Mouse (Mus musculus) cerebellum, adult 11-12 months (tissue): Measurements from ENCODE around the gene Foxd2.

ENCODE experiments used
- DNase-seq: peaks from one replicate; pipeline ENCODE4 v3.0.0; 2022

Foxd2 gene

DNA sequence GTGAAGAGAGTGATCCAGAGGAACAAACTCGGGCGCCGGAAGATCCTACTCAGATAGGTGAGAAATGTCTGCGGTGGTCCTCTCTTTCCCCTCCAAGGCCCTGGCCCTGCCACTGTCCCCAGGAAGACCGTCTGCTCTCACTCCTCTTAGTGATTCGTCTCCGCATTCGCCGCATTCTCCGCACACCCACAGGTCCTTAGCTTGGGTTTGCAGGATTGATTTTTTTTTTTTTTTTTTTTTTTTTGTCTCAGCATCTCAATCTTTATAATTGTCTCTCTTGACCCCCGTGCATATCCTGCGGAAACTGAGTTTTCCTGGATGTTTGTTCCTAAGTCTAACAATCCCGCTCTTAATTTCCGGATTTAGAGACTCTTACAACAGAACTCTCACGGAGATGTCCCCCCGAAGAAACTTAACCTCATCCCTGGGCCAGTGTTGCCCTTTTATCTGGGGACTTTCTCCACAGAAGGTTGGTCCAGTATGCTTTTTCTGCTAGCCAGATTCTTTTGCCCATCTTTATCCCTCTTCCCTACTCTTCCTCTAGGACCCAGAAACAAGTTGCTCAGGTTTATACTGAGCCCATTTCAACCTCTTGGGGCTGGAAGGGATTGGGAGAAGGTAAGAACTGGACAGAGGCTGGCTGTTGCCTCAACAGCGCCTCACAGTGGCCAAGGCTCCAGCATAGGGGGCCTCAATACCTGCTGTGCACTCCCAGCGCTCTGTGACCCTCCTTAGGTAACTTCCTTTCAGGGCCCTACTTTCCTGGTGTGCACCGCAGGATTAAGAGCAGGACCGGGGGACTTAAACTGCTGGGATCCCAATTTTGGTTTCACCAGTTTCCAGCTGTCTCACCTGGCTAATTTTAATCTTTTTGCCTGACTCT lies 1.2 kb upstream of the Foxd2 start:
- no peak for DNase-seq

DNA sequence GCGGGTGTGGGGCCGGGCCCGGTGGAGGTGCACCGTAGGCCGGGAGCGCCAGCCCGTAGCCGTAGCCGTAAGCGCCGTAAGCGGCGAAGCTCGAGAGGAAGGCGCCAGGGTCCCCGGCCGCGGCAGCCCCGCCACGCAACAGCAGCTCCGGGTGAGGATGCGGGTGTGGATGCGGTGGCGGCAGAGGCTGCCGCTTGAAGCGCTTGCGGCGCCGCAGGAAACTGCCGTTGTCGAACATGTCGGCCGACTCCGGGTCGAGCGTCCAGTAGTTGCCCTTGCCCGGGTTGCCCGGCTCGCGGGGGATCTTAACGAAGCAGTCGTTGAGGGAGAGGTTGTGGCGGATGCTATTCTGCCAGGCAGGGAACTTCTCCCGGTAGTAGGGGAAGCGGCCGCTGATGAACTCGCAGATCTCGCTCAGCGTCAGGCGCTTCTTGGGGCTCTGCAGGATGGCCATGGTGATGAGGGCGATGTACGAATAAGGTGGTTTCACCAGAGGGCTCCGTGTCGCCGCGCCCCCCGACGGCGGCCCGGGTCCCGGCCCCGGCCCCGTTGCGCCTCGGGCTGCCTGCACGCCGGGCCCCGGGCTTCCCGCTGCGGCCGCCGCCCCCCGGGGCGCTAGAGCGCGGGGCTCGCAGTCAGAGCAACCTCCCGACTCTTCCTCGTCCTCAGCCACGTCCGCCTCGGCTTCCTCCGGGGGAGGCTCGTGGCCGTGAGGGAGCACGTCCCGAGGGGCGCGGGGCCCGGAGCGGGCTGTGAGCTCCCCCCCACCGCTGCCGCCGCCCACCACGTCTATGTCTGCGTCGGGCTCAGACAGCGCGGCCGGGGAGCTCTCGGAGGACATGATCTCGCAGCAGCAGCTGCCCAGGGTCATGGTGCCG lies 483 bp downstream of the Foxd2 start:
- no peak for DNase-seq

DNA sequence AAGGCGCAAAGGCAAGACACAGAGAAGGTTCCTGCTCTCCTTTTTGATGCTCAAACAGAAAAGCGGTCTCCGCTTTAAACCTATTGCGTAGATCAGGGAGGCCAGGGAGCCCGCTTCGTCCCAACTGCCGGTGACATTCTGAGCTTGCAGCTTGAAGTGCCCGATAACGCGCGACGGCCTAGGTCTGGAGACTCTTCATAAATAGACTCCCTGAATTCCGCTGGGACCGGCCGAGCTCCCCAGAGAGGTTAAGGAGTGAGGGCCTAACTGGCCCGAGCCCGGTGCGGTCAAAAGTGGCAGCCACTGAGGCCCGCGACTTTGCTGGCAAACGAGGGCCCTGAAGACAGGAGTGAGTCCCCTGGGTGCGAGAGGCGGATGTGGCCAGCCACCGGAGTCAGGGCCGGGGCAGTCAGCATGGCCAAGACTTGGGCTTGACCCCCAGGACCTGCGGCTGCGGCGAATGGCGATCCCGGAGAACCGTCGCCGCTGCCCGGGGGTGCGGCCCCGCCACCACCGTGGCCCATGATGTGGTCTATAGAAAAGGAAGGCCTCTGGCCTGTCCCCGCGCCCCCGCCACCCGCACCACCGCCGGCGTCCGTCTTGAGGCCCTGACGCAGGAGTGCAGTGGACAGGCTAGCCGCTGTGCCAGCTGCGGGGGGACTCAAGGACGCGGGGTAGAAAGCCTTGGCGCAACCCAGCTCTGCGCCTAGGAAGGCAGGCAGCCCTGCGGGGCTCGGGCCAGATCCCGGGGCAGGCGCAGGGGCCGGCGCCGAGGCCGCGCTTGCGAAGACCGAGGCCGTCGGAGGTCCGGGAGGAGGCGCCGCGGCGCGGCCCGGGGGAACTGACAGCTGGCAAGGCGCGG lies 1.4 kb downstream of the Foxd2 start:
- no peak for DNase-seq

DNA sequence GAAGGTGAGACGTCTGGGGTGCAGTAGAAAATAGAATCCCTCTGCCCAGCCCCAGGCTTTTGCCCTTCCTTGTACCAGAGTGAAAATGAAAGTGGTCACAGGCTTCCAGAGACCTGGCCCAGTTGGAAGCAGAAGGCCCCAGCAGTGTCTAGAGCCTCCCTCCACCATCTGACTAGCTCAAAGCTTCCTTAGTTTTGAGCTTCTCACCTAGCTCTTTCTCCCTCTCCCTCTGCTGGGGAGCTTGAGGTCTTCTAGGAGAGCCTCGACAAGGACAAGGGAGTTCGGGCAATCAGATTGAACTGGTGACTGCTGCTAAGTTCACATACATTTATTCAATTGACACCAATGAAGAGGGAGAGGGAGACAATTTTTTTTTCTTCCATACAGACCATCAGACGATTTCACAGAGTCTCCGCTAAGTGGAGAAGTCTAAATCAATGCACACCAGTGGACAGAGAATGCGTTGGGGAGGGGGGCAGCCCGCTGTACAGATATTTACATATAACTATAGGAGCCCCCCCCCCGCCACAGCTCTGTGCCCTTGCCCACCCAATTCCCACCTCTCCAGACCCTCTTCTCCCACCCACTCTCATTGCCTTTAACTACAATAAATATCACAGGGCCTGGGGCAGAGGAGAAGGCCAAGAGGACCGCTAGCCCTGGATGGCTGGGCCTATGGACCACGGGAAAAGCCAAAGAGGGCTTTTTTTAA lies 2.5 kb downstream of the Foxd2 start:
- no peak for DNase-seq

DNA sequence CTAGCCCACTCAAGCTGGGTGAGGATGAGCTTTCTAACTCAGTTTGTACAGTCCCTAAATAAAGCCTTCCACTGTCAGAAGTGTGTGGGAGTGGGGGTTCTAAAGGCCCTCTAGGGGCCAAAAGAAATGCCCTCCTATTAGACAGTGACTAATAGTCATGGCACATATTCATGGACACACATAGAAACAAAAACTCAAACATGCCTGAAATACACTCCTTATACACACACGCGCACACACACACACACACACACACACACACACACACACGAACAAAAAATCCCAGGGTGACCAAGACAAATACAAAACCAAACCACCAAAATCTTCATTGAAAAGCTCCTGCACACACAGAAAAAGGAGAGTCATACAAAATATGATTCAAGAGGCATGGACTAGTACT lies 3.2 kb downstream of the Foxd2 start:
- no peak for DNase-seq

DNA sequence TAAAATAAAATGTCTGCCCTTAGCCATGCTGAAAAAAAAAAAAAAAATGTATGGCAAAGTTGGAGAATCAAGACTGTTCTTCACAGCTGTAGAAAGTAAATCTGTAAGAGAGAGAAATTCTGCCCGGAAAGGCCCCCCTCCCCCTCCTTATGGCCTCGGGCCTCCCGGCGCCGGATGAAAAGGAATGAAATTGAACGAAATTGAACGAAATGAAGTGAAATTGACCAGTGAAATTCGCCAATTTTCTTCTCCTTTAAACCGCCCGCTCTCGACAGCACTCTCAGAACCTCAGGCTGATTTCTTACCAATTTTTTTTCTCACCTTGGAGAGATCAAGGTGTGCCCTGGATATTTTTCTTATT lies 5.3 kb downstream of the Foxd2 start:
- no peak for DNase-seq

DNA sequence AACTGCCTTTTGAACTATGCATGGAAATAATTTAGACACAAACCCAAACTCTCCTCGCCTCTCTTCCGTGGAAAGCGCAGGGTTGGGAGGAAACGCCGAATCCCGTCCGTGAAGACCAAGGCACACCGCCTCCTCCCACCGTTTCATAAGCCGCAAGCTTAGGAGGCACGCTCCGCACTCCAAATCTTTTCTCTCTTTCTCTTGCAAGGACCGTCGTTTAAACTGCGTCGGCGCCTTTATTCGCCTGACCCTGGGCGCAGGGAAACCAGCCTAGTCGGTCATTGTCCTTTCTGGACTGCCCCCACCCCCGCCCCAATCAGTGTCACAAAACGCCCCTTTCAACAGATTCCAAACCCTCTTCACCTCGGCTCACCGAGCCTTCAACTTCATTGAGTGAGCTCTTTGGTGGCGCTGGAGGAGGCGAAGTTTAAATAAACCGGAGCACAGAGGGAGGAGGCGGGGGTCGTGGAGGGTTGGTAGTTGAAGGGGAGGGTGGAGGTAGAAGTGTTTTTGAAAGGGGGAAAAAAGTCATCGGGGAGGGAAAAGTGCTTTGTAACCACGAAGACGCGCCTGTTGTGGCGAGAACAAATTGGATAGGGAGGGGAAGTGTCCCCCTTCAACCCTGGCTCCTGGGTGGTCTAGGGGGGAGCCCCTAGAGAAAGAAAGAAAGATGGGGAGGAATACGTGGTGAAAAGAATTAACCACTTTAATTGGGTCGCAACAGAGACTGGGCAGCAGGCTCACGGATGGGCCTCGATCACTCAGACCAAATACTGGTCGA lies 5.8 kb downstream of the Foxd2 start:
- DNase-seq = no peak

DNA sequence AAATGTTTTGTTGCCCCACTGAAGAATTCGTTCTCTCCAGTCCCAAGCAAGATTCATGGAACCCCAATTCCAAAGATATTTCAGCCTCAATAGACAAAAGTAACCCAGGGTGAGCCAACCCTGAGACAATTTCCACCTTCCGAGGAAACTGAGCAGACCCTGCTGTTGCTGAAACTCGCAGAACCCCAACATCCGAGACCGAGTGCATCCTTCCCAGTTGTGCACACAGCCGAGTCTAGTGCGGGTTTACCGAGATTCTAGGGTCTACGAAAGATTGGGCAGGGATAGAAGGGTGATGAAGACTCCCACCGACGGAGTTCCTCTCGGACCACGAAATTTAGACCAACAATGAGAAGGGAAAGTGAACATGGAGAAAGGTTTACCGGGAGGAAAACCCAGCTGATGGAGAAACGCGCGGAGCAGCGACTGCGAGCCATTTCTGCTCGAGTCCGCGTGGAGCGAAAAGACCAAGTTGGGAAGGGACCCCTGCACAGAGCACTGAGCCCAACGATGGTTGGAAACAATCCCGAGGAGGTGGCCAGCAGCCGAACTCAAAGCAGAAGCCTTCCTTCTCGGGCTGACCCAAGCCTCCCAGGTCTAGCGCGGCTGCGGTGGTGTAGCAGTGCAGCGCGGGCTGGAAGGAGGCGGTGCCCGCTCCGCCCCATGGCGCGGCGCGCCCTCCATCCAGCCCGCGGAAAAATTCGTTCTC lies 6.9 kb downstream of the Foxd2 start:
- no peak for DNase-seq

DNA sequence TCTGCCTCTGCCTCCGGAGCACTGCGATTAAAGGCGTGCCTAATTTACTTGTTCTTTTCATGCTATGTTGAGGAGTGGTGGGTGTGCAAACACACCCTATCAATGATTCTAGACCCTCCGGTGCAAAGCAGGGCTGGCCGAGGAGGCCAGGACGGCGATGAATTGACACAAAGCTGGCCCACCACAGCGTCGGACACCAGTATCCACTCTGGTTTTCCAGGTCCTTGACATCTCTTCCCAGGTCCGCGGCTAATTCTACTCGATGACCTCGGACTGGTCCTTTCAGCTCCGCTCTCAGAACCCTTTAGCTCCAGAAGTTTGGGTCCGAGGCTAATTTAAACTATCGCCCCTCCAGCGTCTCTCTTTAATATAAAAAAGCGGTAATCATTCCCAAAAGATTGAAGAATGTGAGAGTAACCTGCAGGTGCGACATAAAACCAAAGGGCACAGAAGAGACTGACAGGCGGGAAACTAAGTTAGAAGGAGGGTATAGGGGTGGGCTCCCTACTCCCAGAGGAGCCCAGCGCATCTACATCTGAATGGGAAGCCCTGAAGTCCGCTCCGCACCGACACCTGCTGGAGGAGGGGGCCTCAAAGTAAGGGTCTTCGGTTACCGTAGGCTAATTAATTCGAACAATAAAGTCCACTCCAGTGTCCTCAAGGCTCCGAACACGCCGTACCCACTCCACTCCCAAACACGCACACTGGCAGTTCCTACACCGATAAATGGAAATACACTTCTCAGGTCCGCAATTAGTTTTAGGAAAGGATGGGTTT lies 7.6 kb downstream of the Foxd2 start:
- DNase-seq = no peak

DNA sequence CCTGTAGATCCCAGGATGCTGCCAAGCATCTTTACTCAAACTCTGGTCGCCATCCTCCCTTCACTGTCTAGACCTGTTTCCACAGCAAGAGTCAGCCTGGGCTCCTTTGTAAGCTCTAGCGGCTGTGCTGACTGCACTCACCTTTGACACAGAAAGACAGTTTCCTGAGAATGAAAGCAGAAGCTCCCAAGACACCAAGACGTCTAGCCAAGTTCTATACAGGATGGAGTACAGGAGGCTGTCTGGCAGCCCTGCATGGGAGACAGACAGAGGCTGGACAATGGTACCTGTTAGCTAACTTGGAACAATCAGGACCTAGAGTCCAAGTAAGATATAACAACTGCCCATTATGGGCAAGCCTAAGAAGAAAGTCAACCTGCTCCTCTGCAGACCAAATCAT lies 8.8 kb downstream of the Foxd2 start:
- DNase-seq = no peak

DNA sequence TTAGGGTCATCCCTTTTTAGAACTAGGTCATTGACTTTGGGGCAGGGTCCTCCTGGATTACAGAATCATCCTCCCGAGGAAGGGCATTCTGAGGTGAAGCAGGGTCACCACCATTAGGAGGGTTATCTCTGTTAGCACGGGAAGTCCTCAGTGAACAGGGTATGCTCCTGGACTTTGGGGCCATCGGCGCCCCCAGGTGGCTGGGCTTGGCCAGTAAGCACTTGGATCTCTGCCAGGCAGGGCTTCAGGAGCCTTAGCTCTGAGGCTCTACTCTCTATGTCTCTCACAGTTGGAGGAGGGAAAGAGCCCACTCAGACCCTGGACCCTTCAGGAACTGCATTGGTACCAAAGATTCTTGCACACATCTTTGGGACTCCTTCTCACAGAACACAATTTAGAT lies 10.8 kb downstream of the Foxd2 start:
- DNase-seq = no peak

DNA sequence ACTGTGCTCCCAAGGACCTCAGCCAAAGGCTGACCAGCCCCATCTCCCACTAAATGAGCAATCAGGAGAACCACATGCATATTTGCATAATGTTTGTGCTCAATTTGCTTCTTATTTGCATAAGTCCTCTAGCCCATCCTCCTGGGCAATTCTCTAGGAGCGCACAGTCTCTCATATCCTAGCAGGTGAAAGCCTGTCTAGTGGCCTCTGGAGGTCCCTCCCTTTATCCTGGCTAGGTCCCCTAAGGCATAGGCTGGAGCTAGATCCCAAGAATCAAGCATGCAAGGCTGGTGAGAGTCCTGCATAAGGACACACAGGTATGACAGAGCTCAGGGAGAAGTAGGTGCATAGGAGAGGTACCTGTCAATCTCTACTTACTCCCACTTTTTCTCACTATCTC lies 26.4 kb downstream of the Foxd2 start:
- DNase-seq = no peak

DNA sequence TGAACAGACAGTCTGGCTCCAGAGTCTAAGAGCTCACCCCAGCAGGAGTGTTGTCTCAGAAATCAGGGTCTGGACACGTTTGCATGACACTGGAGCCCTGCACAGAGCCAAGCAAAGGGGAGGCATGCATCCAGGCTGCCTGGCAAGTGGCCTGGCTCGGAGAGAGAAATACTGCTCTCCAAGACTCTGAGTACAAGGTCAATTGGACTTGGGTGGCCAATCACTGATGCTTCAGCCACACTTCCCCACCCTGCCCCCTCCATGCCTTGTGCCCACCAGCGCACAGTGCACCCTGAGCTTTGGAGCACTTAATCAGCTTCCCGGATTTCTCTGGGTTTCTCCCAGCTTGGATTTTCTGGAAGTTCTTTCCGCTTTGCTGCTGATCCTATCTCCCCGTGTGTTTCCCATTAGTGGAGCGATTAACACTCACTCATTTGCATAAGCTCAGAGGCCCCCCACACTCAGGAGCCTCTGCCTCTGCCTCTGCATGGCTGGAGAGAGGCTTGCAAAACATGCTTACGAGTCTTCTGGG lies 32.2 kb downstream of the Foxd2 start:
- no peak for DNase-seq

DNA sequence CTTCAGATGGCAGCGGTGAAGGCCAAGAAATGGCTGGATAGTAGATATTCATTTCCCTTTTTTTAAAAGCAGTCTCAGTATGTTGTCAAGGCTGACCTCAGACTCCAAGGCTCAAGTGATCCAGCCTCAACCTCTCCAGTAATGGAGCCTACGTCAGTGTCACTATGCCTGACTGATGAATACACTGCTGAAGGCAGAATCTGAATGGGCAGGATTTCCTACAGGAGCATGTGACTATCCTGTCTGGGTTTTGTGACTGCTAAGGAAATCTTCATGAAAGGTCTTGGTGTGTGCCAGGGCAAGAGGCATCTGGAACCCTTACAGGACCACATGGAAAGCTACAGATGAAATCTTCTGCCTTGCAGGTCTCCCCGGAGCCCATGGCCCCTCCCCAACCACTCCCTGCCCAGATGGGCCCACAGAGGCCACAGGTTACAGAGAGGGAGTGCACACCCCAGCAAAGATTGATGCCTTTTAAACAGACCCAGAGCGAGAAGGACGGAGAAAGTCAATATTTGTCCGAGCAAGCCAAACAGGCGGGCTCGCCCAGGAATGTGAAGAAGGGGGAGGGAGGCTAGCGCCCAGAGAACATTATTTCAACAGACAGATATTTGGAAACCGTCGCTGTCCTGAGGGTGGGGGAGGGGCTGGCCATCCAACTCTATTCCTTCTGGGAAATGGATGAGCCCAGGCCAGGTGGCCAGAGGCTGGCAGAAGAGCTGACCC lies 38.7 kb downstream of the Foxd2 start:
- DNase-seq = no peak

DNA sequence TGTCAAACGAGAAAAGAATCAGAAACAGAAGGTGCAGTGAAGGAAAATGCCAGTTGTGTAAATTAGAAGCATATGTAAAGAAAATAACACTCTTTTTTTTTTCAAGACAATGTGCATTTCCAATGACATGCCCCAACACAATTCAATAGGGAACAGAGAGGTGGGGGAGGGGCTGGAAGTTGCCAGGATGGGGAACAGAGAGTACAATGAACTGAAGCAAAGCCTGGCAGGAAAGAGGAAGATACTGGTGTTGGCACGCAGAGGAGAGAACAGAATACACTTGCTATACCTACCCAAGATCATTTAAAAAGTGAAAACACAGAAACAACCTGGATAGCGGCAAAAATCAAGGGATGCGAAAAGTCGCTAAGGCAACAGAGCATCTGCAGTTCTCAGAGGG lies 45.5 kb downstream of the Foxd2 start:
- DNase-seq = no peak

DNA sequence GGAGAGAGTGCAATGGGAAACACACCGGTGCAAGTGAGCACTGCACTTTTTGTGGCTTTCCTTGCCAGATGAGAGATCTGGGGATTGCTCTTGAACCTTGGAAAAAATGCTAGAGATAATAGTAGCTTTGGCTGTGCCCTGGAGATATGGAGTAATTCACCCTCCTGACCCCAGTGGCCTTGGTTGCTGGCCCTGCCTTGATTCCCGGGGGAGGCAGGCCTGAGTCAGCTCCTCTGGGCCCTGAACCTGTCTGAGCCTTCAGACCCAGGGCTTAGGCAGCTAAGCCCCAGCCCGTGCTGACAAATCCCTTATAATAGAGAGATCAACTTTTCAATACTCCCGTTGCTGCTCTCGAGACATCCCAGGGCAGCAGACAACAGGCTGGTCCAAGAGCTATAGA lies 50.2 kb downstream of the Foxd2 start:
- no peak for DNase-seq
